Mouse (Mus musculus) liver, adult 2 months (tissue): ENCODE results near the gene Rfx7.

Experiments used
- CTCF ChIP-seq: fragments of 200-500 bp; IDR thresholded peaks from 2 replicates; pipeline ENCODE4 v1.5.1; 2011; ENCODE audit warnings: low read depth, low read length, control low read depth
- POLR2A ChIP-seq: fragments of 200-500 bp; IDR thresholded peaks from 2 replicates; pipeline ENCODE4 v1.6.1; 2011; ENCODE audit warnings: low read length, control low read depth; ENCODE audit not compliant: insufficient read depth; ENCODE audit errors: extremely low read depth

- TF ChIP-seq CTCF (no peak), POLR2A (no peak)
These were observed 108.6 kb downstream of the Rfx7 start for GRCm38 (mm10) chr9:72640642-72641041.
